Mouse (Mus musculus) limb, embryonic 10.5 days (tissue): Measurements from ENCODE around the gene Olfr11. TPM values are rescaled to one million over a fixed set of nuclear protein-coding genes. Genes with fewer than 3 reads are reported as not detected.

Experiments
- DNase-seq: peaks from one replicate; pipeline ENCODE4 v3.0.0-alpha.2; 2017; ENCODE audit warnings: low spot score
- H3K27ac ChIP-seq: fragments of 300-500 bp; sonication (generic); 2 replicates; pipeline ENCODE4 v1.5.1; 2016; ENCODE audit warnings: mild to moderate bottlenecking
- H3K27me3 ChIP-seq: fragments of 300-500 bp; sonication (generic); 2 replicates; pipeline ENCODE4 v1.6.1; 2016; ENCODE audit warnings: low read depth, mild to moderate bottlenecking; ENCODE audit not compliant: poor library complexity, severe bottlenecking
- H3K36me3 ChIP-seq: fragments of 300-500 bp; sonication (generic); 2 replicates; pipeline ENCODE4 v1.6.1; 2016; ENCODE audit warnings: mild to moderate bottlenecking, moderate library complexity
- H3K4me1 ChIP-seq: fragments of 300-500 bp; sonication (generic); 2 replicates; pipeline ENCODE4 v1.6.1; 2016
- H3K4me3 ChIP-seq: fragments of 300-500 bp; sonication (generic); 2 replicates; pipeline ENCODE4 v1.5.1; 2016; ENCODE audit warnings: mild to moderate bottlenecking, moderate library complexity
- H3K9me3 ChIP-seq: fragments of 300-500 bp; sonication (generic); replicated peaks from 2 replicates; pipeline ENCODE4 v1.6.1; 2016; ENCODE audit warnings: mild to moderate bottlenecking
- WGBS: fragments of 180-500 bp; shearing (Covaris S2); methylation state at CpG from one replicate; pipeline ENCODE4 v1.1.7; 2016; 5-methylcytosine and 5-hydroxymethylcytosine counted together
- polyA plus RNA-seq: library from polyadenylated mRNA; unstranded; fragments of >200 nt; fragmentation: Nextera tagmentation; extraction: Ambion mirVana; gene quantifications from 2 replicates; pipeline ENCODE4 v1.2.1, GENCODE M21; 2016

Olfr11 gene
- not detected in 2 replicates for polyA plus RNA-seq

DNA sequence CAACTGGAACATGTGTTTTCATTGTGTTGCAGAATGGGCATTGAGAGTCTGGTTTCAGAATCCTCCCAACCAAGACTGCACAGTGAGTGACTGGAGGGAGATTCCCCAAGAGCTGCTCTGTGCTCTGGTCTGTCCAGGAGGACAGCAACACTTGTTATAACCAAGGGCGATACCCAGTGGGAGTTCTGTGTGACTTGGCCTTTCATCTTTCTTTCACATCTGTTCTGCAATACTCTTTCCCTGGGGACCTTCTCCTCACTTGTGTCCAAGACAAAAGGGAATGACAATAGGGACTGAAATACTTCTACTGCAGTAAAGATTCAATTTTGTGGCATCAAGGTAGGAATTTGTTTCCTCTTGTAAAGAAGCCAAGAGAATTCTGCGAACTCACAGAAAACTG, at the start of gene Olfr11:
Olfr11 (minus strand) TSS at position 101 of the 400 bp plus-strand sequence.
- Histone ChIP-seq H3K27ac (no peak within 1 kb of the TSS), H3K4me3 (no peak within 1 kb of the TSS), H3K36me3 (no peaks in the 10 kb centered on the region), H3K4me1 (no peaks in the 10 kb centered on the region), H3K27me3 (no peaks in the 10 kb centered on the region), H3K9me3 (no peaks in the 10 kb centered on the region)
- whole genome bisulfite sequencing = 91% methylated on average over 2 of the region's 2 CpGs
- no peak for DNase-seq

GRCm38 (mm10) chr13:21677305-21677704, 35.0 kb upstream of the Olfr11 start, which contains the start of gene Olfr1360:
Gene Olfr1360, minus strand, starts transcription at chr13:21677405.
- no peak for DNase-seq
- no peak within 1 kb of the TSS for H3K4me3 ChIP-seq

DNA sequence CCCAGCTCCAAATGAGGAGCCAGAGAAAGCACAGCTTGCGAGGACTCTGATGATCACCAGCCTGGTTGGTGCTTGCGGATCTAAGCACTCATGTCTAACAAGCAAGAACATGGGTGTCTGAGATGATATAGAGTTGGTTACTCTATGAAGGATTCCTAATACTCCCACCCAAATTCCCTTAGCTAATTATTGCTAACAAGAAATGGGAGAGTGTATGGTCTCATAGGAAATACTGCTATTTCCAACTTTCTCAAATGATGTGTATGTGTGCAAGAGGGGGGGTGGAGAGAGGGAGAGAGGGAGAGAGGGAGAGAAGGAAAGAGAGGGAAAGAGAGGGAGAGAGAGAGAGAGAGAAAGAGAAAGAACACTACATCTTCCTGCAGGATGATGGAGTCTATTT, 21.0 kb upstream of the Olfr11 start, which contains the start of gene Olfr1361:
Olfr1361 (minus strand) TSS at position 101 of the 400 bp plus-strand sequence.
- WGBS = 56% methylated on average over 2 of the region's 2 CpGs
- Histone ChIP-seq H3K27me3 (no peaks in the 10 kb centered on the region), H3K36me3 (no peaks in the 10 kb centered on the region), H3K9me3 (0 out of 2 replicates have a peak, but pooled peaks cover 2% of the 10 kb centered on the region), H3K4me1 (no peaks in the 10 kb centered on the region), H3K4me3 (no peak within 1 kb of the TSS), H3K27ac (no peak within 1 kb of the TSS)
- no peak for DNase-seq

More at GRCm38 (mm10) chr13:21677305-21677704, 35.0 kb upstream of the Olfr11 start, which contains the start of gene Olfr1360:
- no peak within 1 kb of the TSS for H3K27ac ChIP-seq
- H3K27me3 ChIP-seq = no peaks in the 10 kb centered on the region
- no peaks in the 10 kb centered on the region for H3K4me1 ChIP-seq
- WGBS = 77% methylated on average over 2 of the region's 2 CpGs
- no peaks in the 10 kb centered on the region for H3K36me3 ChIP-seq
- H3K9me3 ChIP-seq = no peaks in the 10 kb centered on the region

GRCm38 (mm10) chr13:21613922-21614321, 28.4 kb downstream of the Olfr11 start, which contains the start of gene Olfr1362:
Gene Olfr1362, minus strand, starts transcription at chr13:21614022.
- H3K4me1 ChIP-seq = no peaks in the 10 kb centered on the region
- no peaks in the 10 kb centered on the region for H3K27me3 ChIP-seq
- H3K27ac ChIP-seq = no peak within 1 kb of the TSS
- H3K4me3 ChIP-seq = no peak within 1 kb of the TSS
- no peaks in the 10 kb centered on the region for H3K9me3 ChIP-seq
- no peaks in the 10 kb centered on the region for H3K36me3 ChIP-seq
- no peak for DNase-seq

DNA sequence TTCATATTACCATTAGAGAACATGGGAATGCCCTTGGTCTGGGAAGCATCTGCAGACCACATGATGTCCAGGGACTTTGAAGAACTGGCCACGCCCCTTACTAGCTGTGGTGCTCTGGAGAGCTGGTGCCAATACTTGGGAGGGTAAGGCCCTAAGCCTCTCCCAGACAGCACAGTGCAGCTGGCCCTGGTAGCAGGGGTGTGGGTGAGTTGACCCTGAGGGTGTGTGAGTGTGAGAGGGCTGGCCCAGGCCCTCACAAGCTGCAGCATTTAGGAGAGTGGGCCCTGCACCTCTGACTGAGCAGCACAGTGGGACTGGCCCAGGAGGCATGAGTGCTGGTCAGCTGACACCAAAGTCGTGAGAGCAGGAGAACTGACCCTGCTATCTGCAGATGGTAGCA, 50.7 kb downstream of the Olfr11 start:
- Histone ChIP-seq H3K4me3 (no peak overlapping the region), H3K9me3 (no peaks in the 10 kb centered on the region), H3K4me1 (peaks cover 3% of the 10 kb centered on the region; the same call in 1 of the 2 replicates), H3K27ac (no peak overlapping the region), H3K36me3 (no peaks in the 10 kb centered on the region), H3K27me3 (no peaks in the 10 kb centered on the region)
- WGBS = 72% methylated on average over 2 of the region's 2 CpGs
- DNase-seq = no peak

Other genes starting within 250 kb of the Olfr11 start
- gene Zkscan3, start 239.8 kb downstream of the Olfr11 start, polyA plus RNA-seq = 88.7 and 100 TPM in 2 replicates
- 4.9 and 5.1 TPM in 2 replicates for gene Pgbd1, start 201.5 kb downstream of the Olfr11 start, polyA plus RNA-seq
- gene Zscan26, start 188.8 kb downstream of the Olfr11 start, polyA plus RNA-seq = 26.1 and 29.9 TPM in 2 replicates
- gene Nkapl, start 174.0 kb downstream of the Olfr11 start, polyA plus RNA-seq = 2.0 and 2.4 TPM in 2 replicates
- gene Zkscan4, start 163.6 kb downstream of the Olfr11 start, polyA plus RNA-seq = 2.5 and 3.3 TPM in 2 replicates
- gene Gm10065, start 163.1 kb downstream of the Olfr11 start, polyA plus RNA-seq = not detected in 2 replicates
- gene AK157302, start 147.3 kb downstream of the Olfr11 start, polyA plus RNA-seq = 0.20 and 0.28 TPM in 2 replicates
- gene Gm11273, start 141.1 kb downstream of the Olfr11 start, polyA plus RNA-seq = 3.6 and 5.0 TPM in 2 replicates
- 6.8 and 9.6 TPM in 2 replicates for gene Zkscan8, start 111.4 kb downstream of the Olfr11 start, polyA plus RNA-seq
- gene Olfr1366, start 99.7 kb downstream of the Olfr11 start, polyA plus RNA-seq = 0.06 TPM in 1 of 2 replicates, not detected in the other
- gene Olfr1535, start 82.6 kb downstream of the Olfr11 start, polyA plus RNA-seq = not detected in 2 replicates
- gene Olfr1364, start 60.8 kb downstream of the Olfr11 start, polyA plus RNA-seq = not detected in 2 replicates
- gene Olfr1362, start 28.5 kb downstream of the Olfr11 start, polyA plus RNA-seq = not detected in 2 replicates
- not detected in 2 replicates for gene Olfr1361, start 20.9 kb upstream of the Olfr11 start, polyA plus RNA-seq
- gene Olfr1360, start 34.9 kb upstream of the Olfr11 start, polyA plus RNA-seq = not detected in 2 replicates
- gene Olfr1359, start 55.6 kb upstream of the Olfr11 start, polyA plus RNA-seq = not detected in 2 replicates
- gene Hist1h2bl, start 73.6 kb upstream of the Olfr11 start, polyA plus RNA-seq = 1.7 and 2.0 TPM in 2 replicates
- 19.5 and 28.4 TPM in 2 replicates for gene Hist1h2ai, start 73.9 kb upstream of the Olfr11 start, polyA plus RNA-seq
- 8.0 and 10.2 TPM in 2 replicates for gene Hist1h3h, start 75.1 kb upstream of the Olfr11 start, polyA plus RNA-seq
- 6.8 and 7.9 TPM in 2 replicates for gene Hist1h2bm, start 79.5 kb upstream of the Olfr11 start, polyA plus RNA-seq
- gene Hist1h4j, start 92.5 kb upstream of the Olfr11 start, polyA plus RNA-seq = 0.92 and 1.6 TPM in 2 replicates
- gene Hist1h4k, start 108.0 kb upstream of the Olfr11 start, polyA plus RNA-seq = 4.9 TPM in 1 of 2 replicates, not detected in the other
- gene Hist1h2ak, start 111.3 kb upstream of the Olfr11 start, polyA plus RNA-seq = 14.3 and 19.6 TPM in 2 replicates
- 1.4 and 3.8 TPM in 2 replicates for gene Hist1h2bn, start 111.6 kb upstream of the Olfr11 start, polyA plus RNA-seq
- 33.1 and 40.9 TPM in 2 replicates for gene Hist1h1b, start 138.1 kb upstream of the Olfr11 start, polyA plus RNA-seq
- 131 and 133 TPM in 2 replicates for gene Hist1h3i, start 140.9 kb upstream of the Olfr11 start, polyA plus RNA-seq
- gene Hist1h2an, start 144.7 kb upstream of the Olfr11 start, polyA plus RNA-seq = 5.4 and 9.9 TPM in 2 replicates
- 3.4 and 5.5 TPM in 2 replicates for gene Hist1h2bp, start 144.9 kb upstream of the Olfr11 start, polyA plus RNA-seq
- 17.9 and 22.1 TPM in 2 replicates for gene Hist1h2bq, start 167.7 kb upstream of the Olfr11 start, polyA plus RNA-seq
- gene Hist1h2ao, start 167.9 kb upstream of the Olfr11 start, polyA plus RNA-seq = 2.0 and 2.1 TPM in 2 replicates
- gene Hist1h4m, start 169.2 kb upstream of the Olfr11 start, polyA plus RNA-seq = not detected in 2 replicates
- 10.5 and 11.5 TPM in 2 replicates for gene Hist1h4n, start 189.7 kb upstream of the Olfr11 start, polyA plus RNA-seq
- 6,450 and 6,557 TPM in 2 replicates for gene Hist1h2ap, start 191.0 kb upstream of the Olfr11 start, polyA plus RNA-seq
- 19.4 and 23.0 TPM in 2 replicates for gene Hist1h2br, start 191.2 kb upstream of the Olfr11 start, polyA plus RNA-seq